Mouse (Mus musculus): ENCODE results near the gene Nfx1. TPM values are rescaled to one million over a fixed set of nuclear protein-coding genes. Genes with fewer than 3 reads are reported as not detected.

The Nfx1 gene
- total RNA-seq, 2 experiments from 2014 or later, result 107 to 110 TPM

DNA sequence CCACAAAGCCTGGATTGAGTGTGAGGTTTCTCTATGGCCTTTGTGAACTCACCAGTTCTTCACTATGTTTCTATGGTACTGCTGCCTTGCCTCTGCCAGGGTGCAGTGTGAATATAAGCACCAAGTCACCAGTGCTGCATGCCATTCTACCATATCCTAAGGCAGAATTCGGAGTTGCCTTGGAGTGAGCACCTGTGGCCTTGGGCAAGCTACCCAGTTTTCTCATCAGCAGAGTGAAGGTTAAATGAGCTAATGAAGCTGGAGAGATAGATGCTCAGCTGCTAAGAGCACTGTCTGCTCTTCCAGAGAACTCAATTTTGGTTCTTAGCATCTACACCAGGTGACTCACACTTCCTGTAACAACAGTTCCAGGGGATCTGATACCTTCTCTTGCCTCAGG lies 3.3 kb downstream of the Nfx1 start:
- no peak for DNase-seq (ENCODE audit: low spot score in 2 of 2)

DNA sequence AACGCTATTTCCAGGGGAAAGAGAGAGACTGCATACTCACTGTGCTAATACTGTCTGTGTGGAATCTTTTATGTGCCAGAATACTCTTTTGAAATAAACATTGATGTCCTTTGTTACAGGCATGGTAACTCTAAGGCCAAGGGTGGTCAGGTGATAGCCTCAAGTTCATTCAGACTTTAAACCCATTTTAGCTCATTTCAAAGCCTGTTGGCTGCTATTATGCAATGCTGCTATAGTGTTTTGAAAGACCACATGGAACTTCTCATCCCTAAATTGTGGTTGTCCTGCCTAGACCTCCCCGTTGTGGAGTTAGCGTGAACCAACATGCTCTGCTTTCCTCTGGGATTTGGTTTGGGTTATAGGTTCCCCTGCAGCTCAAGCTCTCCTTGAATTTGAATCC lies 5.0 kb downstream of the Nfx1 start:
- DNase-seq (ENCODE audit: low spot score in 2 of 2), result no peak

DNA sequence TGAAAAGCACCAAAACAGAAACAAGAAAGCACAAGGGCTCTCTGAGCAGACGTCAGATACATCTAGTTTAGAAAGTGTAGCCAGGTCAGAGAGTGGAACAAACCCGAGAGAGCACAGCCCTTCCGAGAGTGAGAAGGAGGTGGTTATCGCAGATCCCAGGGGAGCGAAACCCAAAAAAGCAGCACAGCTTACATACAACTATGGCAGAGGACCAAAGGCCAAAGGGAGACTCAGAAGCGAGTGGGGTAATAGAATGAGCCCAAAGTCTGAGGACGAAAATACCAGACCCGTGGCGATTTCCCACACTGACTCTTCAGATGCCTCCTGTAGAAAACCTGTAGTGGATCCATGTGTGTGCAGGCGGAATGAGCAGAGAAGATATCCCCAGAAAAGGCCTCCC lies 5.9 kb downstream of the Nfx1 start:
- no peak for DNase-seq (ENCODE audit: low spot score in 2 of 2)

DNA sequence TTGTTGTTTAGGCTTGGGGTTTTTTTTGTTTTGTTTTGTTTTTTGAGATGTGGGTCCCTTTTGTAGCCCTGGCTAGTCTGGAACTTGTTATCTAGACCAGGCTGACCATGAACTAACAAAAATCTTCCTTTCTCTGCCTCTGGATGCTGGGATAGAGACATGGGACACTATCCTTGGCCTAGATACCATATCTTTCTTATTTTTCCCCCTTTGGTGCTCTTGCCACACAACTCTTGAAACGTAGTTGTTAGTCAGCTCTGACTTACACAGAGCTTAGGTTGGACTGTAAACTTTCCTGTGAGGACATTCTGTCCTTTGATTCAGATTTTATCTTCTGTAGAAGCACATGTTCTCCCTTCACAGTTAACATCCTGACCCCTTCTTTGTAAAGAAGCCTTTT lies 8.7 kb downstream of the Nfx1 start:
- DNase-seq (ENCODE audit: low spot score in 2 of 2), result no peak

DNA sequence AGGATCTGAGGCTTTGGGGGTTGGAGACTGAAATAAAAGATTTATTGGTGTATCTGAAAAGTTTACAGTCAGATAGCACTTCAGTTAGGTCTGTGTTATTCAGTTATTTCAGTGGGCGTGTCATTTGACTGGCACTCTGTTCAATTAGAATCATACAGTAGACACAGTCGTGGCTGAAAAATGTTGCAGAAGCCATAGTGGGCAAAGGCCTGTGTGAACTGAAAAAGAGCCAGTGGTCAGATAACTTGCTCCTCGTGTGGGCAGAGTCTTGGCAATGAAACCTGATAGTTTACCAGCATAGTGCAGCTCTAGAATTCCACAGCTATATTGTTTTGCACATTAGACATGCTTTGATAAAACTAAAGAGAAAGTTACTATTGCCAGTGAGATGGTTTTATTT lies 11.8 kb downstream of the Nfx1 start:
- no peak for DNase-seq (ENCODE audit: low spot score in 2 of 2)

DNA sequence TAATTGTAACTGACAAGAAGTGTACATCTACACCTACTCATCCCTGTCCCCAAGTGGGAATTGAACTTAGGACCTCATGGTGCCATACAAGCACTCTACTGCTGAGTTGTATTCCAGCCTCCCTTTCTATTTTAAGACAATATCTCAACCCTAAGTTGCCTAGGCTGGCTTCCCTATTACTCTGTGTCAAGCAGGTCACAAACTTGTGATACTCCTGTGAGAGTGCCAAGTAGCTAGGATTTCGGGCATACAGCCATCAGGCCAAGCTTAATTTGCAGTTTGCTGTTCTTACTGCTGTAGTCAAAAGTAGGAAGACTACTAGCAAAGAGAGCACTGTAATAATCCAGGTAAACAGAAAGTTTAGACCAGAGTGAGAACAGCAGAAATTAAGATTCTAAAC lies 13.0 kb downstream of the Nfx1 start:
- DNase-seq (ENCODE audit: low spot score in 2 of 2), result no peak

DNA sequence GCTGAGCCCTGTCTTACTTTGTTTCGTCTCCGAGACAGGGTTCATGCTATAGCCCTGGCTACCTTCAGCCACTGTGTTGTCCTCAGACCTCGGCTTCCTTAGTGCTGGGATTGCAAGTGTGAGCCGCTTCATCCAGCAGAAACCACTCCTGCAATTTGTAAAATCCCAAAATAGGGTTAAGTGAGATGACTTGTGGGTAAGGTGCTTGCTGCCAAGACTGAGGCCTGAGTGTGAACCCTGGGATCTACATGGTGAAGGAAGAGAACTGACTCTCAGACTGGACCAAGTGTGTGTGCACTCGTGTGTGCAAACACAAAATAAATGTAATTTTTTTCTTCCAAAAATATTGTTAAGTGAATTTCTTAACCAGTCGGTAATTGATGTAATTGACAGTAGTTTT lies 18.9 kb downstream of the Nfx1 start:
- no peak for DNase-seq (ENCODE audit: low spot score in 2 of 2)

DNA sequence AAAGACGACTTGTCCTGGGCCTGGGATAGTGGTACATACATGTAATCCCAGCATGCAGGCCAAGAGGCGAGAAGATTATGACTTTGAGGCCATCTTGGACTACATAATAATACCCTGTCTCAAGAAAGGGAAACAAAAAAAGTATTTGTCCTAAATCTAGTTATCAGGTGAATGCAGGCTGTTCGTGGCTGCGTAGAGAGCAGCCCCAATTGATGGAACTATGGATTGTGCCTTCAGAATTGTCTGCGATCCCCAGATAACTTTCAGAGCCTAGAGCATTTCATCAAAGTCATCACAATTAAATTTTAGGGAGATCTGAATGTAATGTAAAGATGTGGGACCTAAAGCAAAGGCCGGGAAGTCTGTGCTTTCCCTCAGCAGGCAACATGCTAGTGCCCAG lies 25.6 kb downstream of the Nfx1 start:
- DNase-seq (ENCODE audit: low spot score in 2 of 2), result no peak

DNA sequence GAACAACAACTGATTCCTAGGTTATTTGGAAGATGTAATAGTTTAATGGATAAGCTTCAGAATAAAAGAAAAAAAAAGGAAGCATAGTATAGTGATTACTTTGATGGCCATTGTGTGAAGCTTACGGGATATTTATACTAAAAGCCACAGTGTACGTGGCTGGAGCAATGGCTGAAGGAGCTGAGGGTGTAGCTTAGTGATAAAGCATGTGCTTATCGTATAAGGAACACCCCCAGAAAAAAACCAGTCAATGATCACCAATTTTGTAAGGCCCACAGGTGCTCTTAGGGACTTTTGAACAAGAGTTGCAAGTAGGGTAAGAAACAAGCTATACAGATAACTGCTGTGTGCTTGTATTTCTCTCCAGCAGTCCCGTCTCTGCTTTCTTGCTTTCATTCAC lies 27.2 kb downstream of the Nfx1 start:
- no peak for DNase-seq (ENCODE audit: low spot score in 2 of 2)

DNA sequence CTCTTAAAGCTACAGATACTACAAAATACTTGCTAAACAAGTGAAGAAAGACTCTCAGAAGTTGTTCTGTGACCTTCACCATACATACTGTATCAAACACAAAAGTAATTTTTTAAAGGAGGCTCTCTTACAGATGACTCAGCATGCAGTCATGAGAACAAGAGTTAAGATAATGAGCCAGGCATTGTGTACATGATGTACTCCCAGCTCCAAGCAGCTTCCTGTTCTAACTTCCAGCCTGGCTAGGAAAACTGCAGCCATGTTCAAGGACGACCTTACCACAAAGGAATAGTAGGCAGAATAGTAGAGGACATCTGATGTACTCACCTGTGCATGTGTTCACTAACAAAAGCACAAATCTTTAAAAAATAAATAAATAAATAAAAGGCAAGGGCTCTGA lies 29.6 kb downstream of the Nfx1 start:
- DNase-seq (ENCODE audit: low spot score in 2 of 2), result no peak

DNA sequence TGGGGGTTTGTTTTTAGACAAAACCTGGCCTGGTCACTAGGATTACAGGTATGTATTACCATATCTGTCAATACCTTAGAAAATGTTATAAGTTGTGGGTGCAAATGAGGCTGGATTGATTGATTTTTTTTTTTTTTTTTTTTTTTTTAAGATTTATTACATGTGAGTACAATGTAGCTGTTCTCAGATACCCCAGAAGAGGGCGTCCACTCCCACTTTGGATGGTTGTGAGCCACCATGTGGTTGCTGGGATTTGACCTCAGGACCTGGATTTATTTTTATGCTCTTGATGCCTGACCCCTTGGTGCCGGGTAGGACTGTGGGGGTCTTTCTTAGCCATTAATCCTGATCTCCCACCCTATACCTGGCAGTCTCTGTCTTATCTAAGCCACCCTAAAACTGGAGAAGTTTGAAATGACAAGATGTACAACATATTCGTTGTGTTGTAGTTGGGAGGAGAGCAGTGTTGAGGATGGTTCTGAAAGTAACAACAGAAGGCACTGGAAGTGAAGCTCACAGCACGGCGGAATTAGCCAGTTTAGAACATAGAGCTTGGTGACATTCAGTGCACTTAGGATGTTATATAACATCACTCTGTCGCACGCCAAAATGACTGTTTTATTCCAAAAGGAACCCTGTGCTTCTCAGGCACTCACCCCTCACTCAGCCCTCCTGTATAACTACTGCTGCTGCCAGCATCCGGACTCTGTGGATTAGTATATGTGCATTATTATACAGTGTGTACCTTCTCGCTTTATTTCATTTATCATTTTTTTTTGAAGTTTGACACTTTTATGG lies 30.3 kb downstream of the Nfx1 start:
- no peak for DNase-seq (ENCODE audit: low spot score in 2 of 2)

DNA sequence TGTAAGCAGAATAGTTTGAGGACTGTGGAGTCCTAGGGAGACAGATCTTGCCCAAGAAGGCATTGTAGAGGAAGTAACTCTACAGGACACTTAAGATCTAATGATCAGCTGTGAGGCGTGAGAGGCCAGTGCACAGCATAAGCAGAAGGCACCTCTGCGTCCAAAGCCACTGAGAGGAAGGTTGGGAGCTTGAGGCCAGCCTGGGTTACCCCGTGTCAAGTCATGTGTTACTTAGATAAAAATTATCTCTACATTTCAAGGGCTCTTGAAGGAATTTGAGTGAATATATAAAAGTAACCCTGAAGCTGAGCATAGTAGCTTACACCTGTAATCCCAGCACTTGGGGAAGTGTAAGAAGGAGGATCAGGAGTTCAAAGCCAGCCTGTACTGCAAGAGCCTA lies 42.6 kb downstream of the Nfx1 start:
- DNase-seq (ENCODE audit: low spot score in 2 of 2), result no peak

DNA sequence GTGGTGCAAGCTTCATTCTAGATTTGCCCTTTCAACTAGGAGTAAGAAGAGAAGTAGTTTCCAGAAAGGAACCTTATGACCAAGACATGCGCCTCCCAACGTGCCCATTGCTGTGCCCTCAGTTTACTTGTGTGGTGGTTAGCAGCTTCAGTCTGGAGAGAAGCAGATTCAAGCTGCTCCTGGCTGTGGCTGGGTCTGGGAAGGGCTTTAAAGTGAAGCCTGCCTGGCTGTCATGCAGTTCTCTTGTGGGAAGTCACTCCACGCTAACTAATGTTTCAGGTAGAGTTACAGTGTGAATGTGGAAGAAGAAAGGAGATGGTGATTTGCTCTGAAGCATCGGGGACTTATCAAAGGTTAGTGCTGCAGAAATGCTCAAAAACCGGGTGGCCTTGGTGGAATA lies 45.1 kb downstream of the Nfx1 start:
- DNase-seq (ENCODE audit: low spot score in 2 of 2), result no peak

DNA sequence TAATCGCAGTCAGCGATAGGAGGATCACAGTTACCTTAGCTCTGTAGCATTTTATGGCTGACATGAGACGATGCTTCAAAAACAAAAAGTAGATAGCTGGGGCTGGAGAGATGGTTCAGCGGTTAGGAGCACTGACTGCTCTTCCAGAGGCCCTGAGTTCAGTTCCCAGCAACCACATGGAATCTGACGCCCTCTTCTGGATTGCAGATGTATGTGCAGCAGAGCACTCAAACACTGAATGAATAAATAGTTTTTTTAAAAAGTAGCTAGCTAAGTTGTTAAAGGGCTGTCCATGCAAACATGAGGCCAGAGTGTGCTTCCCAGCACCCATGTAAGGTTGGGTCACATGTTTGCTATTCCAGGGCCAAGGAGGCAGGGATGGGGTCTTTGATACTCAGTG lies 50.4 kb downstream of the Nfx1 start:
- no peak for DNase-seq (ENCODE audit: low spot score in 2 of 2)

DNA sequence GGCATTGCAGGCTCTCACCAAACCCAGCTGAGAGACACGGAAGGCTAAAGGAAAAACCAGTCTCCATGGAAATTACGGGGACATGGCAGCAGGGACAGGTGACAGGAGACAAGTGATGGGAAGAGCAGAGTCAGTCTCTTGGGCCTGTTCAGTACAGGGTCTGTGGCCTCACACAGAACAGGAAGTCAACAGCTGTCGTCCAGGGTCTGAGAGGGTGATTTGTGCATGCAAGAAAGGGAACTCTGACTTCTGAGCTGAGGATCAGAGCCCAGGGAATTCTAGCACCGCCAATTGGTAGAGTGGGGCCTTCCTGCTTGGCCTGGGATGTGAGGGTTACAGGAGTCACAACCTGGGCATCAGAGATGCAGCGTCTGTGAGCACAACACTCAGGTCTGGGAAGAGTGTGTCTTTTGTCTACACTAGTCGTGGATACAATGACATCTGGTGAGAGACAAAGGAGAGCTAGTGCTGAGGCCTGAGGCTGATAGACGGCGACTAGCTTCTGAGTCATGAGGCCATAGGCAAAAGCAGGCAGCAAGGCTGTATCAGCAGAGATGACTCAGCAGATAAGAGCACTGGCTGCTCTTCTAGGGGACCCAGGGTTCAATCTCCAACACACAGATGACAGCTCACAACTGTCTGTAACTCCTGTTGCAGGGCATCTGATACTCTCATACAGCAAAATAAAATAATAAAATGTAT lies 55.5 kb downstream of the Nfx1 start:
- no peak for DNase-seq (ENCODE audit: low spot score in 2 of 2)

DNA sequence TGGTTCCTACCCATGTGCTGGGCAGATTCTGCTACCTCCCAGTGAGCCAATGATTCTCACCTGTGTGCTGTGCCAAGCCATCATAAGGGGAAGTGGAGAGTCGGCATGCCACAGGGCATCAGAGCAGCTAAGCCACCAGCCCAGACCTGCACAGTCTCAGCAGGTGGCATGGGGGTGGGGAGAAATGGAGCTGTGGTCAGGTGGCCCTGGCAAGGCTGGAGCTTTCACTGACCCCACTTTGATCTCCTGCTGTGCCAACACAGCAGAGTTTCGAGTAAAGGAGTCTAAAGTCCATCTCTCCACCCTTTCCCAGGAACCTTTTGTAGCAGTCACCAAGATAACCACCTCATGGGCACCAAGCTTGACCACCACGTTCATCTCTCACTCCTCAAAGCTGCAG lies 57.2 kb downstream of the Nfx1 start:
- DNase-seq (ENCODE audit: low spot score in 2 of 2), result no peak

DNA sequence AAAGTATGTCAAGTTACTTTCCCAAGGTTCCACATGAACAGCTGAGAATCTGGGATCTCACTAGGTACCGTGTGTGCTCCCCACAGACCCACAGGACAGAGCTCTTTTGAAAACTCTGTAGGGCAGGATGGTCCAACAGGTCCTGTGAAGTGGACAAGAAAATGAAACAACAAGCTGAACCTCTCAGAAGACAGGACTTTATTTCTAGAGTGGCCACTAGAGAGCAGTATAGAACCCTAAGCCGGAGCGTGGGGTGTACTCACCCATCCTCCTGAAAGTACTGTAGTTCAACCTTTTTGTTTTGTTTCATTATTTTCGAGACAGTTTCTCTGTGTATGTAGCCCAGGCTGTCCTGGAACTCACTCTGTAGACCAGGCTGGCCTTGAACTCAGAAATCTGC lies 57.6 kb downstream of the Nfx1 start:
- no peak for DNase-seq (ENCODE audit: low spot score in 2 of 2)

DNA sequence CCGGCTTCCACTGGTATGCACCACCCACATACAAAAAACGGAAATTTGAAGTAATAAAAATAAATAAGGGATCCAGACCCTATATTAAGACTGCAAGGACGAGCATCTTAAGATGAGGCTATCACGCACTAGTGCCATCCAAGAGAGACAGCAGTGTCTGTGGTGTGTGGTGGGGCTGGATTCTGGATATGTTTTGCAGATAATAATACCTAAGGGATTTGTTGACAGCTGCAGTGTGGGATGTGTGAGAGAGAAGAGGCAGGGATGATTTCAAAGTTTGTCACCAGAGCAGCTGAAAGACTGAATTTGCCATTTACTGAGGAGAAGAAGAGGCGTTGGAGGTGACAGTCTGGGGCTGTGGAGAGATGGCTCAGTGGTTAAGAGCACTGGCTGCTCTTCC lies 58.7 kb downstream of the Nfx1 start:
- DNase-seq (ENCODE audit: low spot score in 2 of 2), result no peak

DNA sequence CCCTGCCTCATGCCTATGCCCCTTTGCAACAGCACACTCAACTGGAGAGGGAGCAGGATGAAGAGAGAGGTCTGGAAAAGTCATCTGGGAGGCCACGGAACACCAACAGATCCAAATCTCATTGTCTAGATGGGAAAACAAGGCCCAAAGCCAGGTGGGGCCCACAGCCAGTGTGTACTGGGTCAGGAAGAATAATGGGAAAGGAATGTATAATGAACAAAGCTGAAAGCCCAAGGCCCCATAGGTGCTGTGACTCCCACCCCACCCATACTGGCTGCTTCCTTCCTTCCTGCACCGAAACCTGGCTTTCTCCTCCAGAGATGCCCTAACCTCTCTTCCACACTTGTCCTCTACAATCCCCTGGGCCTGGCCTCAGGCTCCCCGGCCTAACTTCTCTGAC lies 60.5 kb downstream of the Nfx1 start:
- no peak for DNase-seq (ENCODE audit: low spot score in 2 of 2)

DNA sequence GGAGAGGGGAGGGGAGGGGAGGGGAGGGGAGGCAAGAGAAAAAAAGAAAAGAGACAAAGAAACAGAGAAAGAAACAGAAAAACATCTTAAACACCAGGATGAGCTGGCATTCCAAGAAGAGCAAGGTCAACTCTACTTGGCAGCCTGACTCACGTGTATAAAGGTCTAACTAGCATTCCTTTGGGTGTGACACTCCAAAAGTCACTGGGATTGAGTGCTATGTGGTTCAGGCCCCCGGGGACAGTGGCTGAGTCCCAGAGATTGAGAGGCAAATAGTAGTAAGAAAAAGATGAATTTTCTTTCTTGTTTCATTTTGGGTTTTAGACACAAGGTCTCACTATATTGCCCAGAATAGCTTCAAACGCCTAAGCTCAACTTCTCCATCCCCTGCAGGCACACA lies 67.2 kb downstream of the Nfx1 start:
- DNase-seq (ENCODE audit: low spot score in 2 of 2), result no peak

DNA sequence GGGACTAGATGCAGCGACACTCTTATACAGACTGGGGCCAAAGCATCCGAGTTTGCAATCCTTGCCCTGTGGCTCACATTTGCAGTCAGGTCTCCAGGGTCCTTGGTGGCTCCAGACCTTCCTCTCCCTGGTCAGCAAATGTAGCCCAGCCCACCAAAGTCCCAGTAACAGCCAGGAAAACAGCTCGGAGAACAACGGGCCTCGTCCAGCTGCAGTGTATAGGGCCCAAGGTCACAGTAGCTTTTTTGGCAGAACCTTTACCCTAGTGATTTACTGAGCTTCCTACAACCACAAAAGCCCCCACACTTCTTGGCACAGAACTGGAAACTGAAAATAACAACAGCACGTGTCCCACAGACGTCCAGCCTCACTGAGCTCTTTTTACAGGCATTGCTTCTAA lies 70.3 kb downstream of the Nfx1 start:
- DNase-seq (ENCODE audit: low spot score in 2 of 2), result no peak

DNA sequence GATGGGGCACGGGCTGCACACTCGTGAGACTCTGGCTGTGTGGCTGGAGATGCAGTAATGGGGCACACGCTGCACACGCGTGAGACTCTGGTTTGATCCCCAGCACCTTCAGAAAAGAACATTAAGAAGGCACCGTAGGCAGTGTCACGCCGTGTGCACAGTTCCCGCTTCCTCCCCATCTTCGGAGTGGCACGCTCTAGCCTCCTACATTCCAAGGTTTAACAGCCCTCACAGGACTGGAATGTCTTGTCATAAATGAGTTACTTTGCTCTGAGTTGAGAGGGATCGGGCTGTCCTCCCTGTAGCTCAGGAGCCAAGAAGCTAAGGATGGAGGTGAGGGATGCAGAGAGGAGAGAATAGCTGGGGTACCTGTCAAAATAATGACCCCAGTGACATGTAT lies 72.2 kb downstream of the Nfx1 start:
- no peak for DNase-seq (ENCODE audit: low spot score in 2 of 2)

DNA sequence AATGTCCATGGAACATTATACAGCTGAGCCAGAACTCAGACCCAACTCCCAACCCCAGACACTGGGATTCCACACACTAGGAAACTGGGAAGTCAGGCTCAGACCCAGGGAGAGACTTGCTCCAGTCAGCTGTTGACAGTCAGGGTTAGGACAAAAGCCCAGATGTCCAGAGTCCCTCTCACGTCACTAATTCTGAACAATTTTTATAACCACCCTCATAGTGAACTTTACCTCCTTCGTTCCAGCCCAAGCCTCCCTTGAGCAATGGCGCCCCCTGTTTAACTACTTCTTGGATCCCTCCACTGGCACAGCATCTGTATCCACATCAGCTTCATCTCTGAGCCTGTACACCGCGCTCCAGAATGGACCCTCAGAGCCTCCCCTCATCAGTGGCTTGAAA lies 73.3 kb downstream of the Nfx1 start:
- DNase-seq (ENCODE audit: low spot score in 2 of 2), result no peak
